Mouse (Mus musculus): Measurements from ENCODE around the gene Gm3417. TPM values are rescaled to one million over a fixed set of nuclear protein-coding genes. Genes with fewer than 3 reads are reported as not detected.

Gene Gm3417
- polyA plus RNA-seq, 1 experiment: 8.9 TPM

GRCm38 (mm10) chr17:14928631-14929030 lies 50.0 kb downstream of the Gm3417 start:
- TF ChIP-seq GATA1 (IDR thresholded peaks at IDR 0.05; ENCODE audit: low read length): no peak

GRCm38 (mm10) chr17:14927644-14928218 lies 50.9 kb downstream of the Gm3417 start:
- no peak for TF ChIP-seq GATA1 (IDR thresholded peaks at IDR 0.05; ENCODE audit: low read length)

GRCm38 (mm10) chr17:14921582-14921981 lies 57.0 kb downstream of the Gm3417 start:
- no peak for TF ChIP-seq GATA1 (IDR thresholded peaks at IDR 0.05; ENCODE audit: low read length)

GRCm38 (mm10) chr17:14917866-14918265 lies 60.7 kb downstream of the Gm3417 start:
- no peak for TF ChIP-seq GATA1 (IDR thresholded peaks at IDR 0.05; ENCODE audit: low read length)

- no peak for TF ChIP-seq GATA1 (IDR thresholded peaks at IDR 0.05; ENCODE audit: low read length)
These were observed 64.2 kb downstream of the Gm3417 start for GRCm38 (mm10) chr17:14914401-14914800.

Other genes with a start within 250 kb of the Gm3417 start
- 1.0 and 1.5 TPM in 2 replicates for gene Wdr27, start 35.6 kb downstream of the Gm3417 start, polyA plus RNA-seq (2012)
- 1.4 and 1.8 TPM in 2 replicates for gene 1600012H06Rik, start 35.6 kb downstream of the Gm3417 start, polyA plus RNA-seq (2012)
- 168 and 218 TPM in 2 replicates for gene Phf10, start 17.5 kb downstream of the Gm3417 start, polyA plus RNA-seq (2012)
- gene 9030025P20Rik, start 322 bp downstream of the Gm3417 start, polyA plus RNA-seq (2012): 3.3 TPM in 2 replicates
- gene Gm3435, start 31.4 kb upstream of the Gm3417 start, polyA plus RNA-seq (2012): 0.09 and 0.69 TPM in 2 replicates
- 1.2 and 2.7 TPM in 2 replicates for gene Ermard, start 62.4 kb upstream of the Gm3417 start, polyA plus RNA-seq (2012)
- 1.2 and 2.1 TPM in 2 replicates for gene Tcte3, start 62.7 kb upstream of the Gm3417 start, polyA plus RNA-seq (2012)
- 3.1 and 3.4 TPM in 2 replicates for gene Gm3448, start 62.7 kb upstream of the Gm3417 start, polyA plus RNA-seq (2012)